ENCODE assay signal across 9 mouse cellular contexts in genomic region chr4:106987725-106988364, GRCm38 (mm10).
A peak's percentile ranks its signal among the peaks of the same experiment; 100 is the strongest.
DNase-seq lines count a peak whose midpoint lies in the region; ATAC-seq and TF ChIP-seq lines count a peak whose summit lies in the region.
"Had no signal": no experiment of that assay in that cellular context is flagged by ENCODE, and none has a peak within 500 bp of the region (broad histone marks: within the 10 kb centered on the region; RNA-seq: fewer than 3 reads in every experiment).

No protein-coding gene starts in this region.

- H3K9ac ChIP-seq in embryonic facial prominence, embryonic 15.5 days, result no peak overlapping the region
- H3K9ac ChIP-seq in kidney, embryonic 16.5 days (replicated peaks; ENCODE audit: low read length), result 0 out of 2 replicates have a peak overlapping the region, but pooled peaks have one; percentile 3
- no peak overlapping the region; the same call in 1 of the 2 replicates for H3K9ac ChIP-seq in liver, embryonic 13.5 days
- H3K9ac ChIP-seq in stomach, embryonic 15.5 days, result no peak overlapping the region

- no peak overlapping the region for H3K4me2 ChIP-seq in embryonic facial prominence, embryonic 15.5 days (replicated peaks)
- no peak overlapping the region for H3K4me2 ChIP-seq in kidney, embryonic 16.5 days (replicated peaks; ENCODE audit: low read depth, low read length)
- peak overlapping the region; percentile 41 for H3K4me2 ChIP-seq in liver, embryonic 13.5 days
- H3K4me2 ChIP-seq in stomach, embryonic 15.5 days, result no peak overlapping the region

- WGBS in bone marrow, adult 2 months, result 5% methylated on average over 7 of the region's 7 CpGs
- 29% methylated on average over 7 of the region's 7 CpGs for WGBS in embryonic facial prominence, embryonic 15.5 days
- WGBS in heart, embryonic 10.5 days, result 16% methylated on average over 7 of the region's 7 CpGs
- 20% methylated on average over 7 of the region's 7 CpGs for WGBS in kidney, embryonic 16.5 days
- 8% methylated on average over 7 of the region's 7 CpGs for WGBS in liver, embryonic 13.5 days (ENCODE audit: insufficient replicate concordance)
- 29% methylated on average over 7 of the region's 7 CpGs for WGBS in stomach, embryonic 15.5 days

- 0 out of 2 replicates have a peak, but pooled peaks cover 2% of the 10 kb centered on the region for H3K4me1 ChIP-seq in bone marrow, adult 2 months (ENCODE audit: control insufficient read depth, insufficient read depth, low read length)
- H3K4me1 ChIP-seq in embryonic facial prominence, embryonic 15.5 days, result peaks cover 91% of the 10 kb centered on the region
- peaks cover 74% of the 10 kb centered on the region for H3K4me1 ChIP-seq in heart, embryonic 10.5 days
- H3K4me1 ChIP-seq in kidney, embryonic 16.5 days (ENCODE audit: insufficient read depth, low read length), result peaks cover 52% of the 10 kb centered on the region
- H3K4me1 ChIP-seq in liver, embryonic 13.5 days (replicated peaks), result peaks cover 90% of the 10 kb centered on the region
- peaks cover 61% of the 10 kb centered on the region for H3K4me1 ChIP-seq in stomach, embryonic 15.5 days

- DNase-seq in CD4-positive, CD25-positive, alpha-beta regulatory T cell, adult 2 months (ENCODE audit: low read depth, low spot score), result peak; percentile 84
- DNase-seq in heart, embryonic 10.5 days (ENCODE audit: low spot score), result peak; percentile 86
- DNase-seq in liver, embryonic 13.5 days, result peak; percentile 70
- peak; percentile 75 for DNase-seq in neural tube, embryonic 10.5 days (ENCODE audit: extremely low spot score, low spot score)

- H3K9me3 ChIP-seq in embryonic facial prominence, embryonic 15.5 days (replicated peaks), result no peaks in the 10 kb centered on the region
- no peaks in the 10 kb centered on the region for H3K9me3 ChIP-seq in heart, embryonic 10.5 days
- no peaks in the 10 kb centered on the region for H3K9me3 ChIP-seq in kidney, embryonic 16.5 days (ENCODE audit: low read length)
- no peaks in the 10 kb centered on the region for H3K9me3 ChIP-seq in liver, embryonic 13.5 days (replicated peaks)
- H3K9me3 ChIP-seq in stomach, embryonic 15.5 days, result no peaks in the 10 kb centered on the region

- no peak overlapping the region for H3K27ac ChIP-seq in bone marrow, adult 2 months (ENCODE audit: control insufficient read depth, insufficient read depth, low read depth, low read length, poor library complexity)
- 0 out of 2 replicates have a peak overlapping the region, but pooled peaks have one; percentile 63 for H3K27ac ChIP-seq in embryonic facial prominence, embryonic 15.5 days (replicated peaks)
- H3K27ac ChIP-seq in heart, embryonic 10.5 days, result peak overlapping the region; percentile 83
- H3K27ac ChIP-seq in kidney, embryonic 16.5 days (ENCODE audit: low read length), result peak overlapping the region; percentile 48
- peak overlapping the region; percentile 60 for H3K27ac ChIP-seq in liver, embryonic 13.5 days
- peak overlapping the region; percentile 51 for H3K27ac ChIP-seq in stomach, embryonic 15.5 days

- H3K27me3 ChIP-seq in embryonic facial prominence, embryonic 15.5 days, result no peaks in the 10 kb centered on the region
- H3K27me3 ChIP-seq in heart, embryonic 10.5 days (ENCODE audit: insufficient read depth, poor library complexity, severe bottlenecking), result no peaks in the 10 kb centered on the region
- H3K27me3 ChIP-seq in kidney, embryonic 16.5 days (ENCODE audit: insufficient read depth, low read length), result no peaks in the 10 kb centered on the region
- H3K27me3 ChIP-seq in liver, embryonic 13.5 days, result no peaks in the 10 kb centered on the region
- H3K27me3 ChIP-seq in stomach, embryonic 15.5 days (replicated peaks), result no peaks in the 10 kb centered on the region

- TF ChIP-seq POLR2A in bone marrow, adult 2 months (IDR thresholded peaks at IDR 0.05; ENCODE audit: borderline replicate concordance, control insufficient read depth, low read depth, low read length), result no peak

- no peak for ATAC-seq in embryonic facial prominence, embryonic 15.5 days (ENCODE audit: insufficient number of reproducible peaks, low FRiP score, low TSS enrichment, low read depth)
- ATAC-seq in kidney, embryonic 16.5 days (ENCODE audit: low FRiP score, low TSS enrichment), result peak; percentile 73
- ATAC-seq in liver, embryonic 13.5 days (ENCODE audit: low read depth), result peak; percentile 73
- peak; percentile 71; the same call in 1 of the 2 replicates for ATAC-seq in stomach, embryonic 15.5 days (ENCODE audit: insufficient read depth, low FRiP score, low read depth)

- no peak overlapping the region for H3K4me3 ChIP-seq in bone marrow, adult 2 months (replicated peaks; ENCODE audit: control insufficient read depth, low read depth, low read length)
- no peak overlapping the region for H3K4me3 ChIP-seq in embryonic facial prominence, embryonic 15.5 days (replicated peaks)
- peak overlapping the region; percentile 24 for H3K4me3 ChIP-seq in heart, embryonic 10.5 days
- no peak overlapping the region for H3K4me3 ChIP-seq in kidney, embryonic 16.5 days (ENCODE audit: low read length)
- no peak overlapping the region for H3K4me3 ChIP-seq in liver, embryonic 13.5 days (replicated peaks)
- no peak overlapping the region for H3K4me3 ChIP-seq in stomach, embryonic 15.5 days (replicated peaks)
- H3K4me3 ChIP-seq: erythroblast, embryonic 14.5 days had no signal

- no peaks in the 10 kb centered on the region for H3K36me3 ChIP-seq in embryonic facial prominence, embryonic 15.5 days
- H3K36me3 ChIP-seq in heart, embryonic 10.5 days, result no peaks in the 10 kb centered on the region
- no peaks in the 10 kb centered on the region for H3K36me3 ChIP-seq in kidney, embryonic 16.5 days (ENCODE audit: insufficient read depth, low read length)
- H3K36me3 ChIP-seq in liver, embryonic 13.5 days, result 0 out of 2 replicates have a peak, but pooled peaks cover 8% of the 10 kb centered on the region
- no peaks in the 10 kb centered on the region for H3K36me3 ChIP-seq in stomach, embryonic 15.5 days

- TF ChIP-seq CTCF in bone marrow, adult 2 months (IDR thresholded peaks at IDR 0.05; ENCODE audit: control insufficient read depth, insufficient read depth, low read length), result peak; percentile 78
